Mouse (Mus musculus) myocyte (in vitro differentiated cells): ENCODE results near the gene Lrrc61. TPM values are rescaled to one million over a fixed set of nuclear protein-coding genes. Genes with fewer than 3 reads are reported as not detected.

ENCODE experiments used
- H3K27me3 ChIP-seq: one replicate; pipeline ENCODE4 v1.6.1; 2011; ENCODE audit not compliant: control insufficient read depth, insufficient read depth, insufficient read length
- H3K36me3 ChIP-seq: one replicate; pipeline ENCODE4 v1.6.1; 2011; ENCODE audit not compliant: control insufficient read depth, insufficient read depth
- H3K4me2 ChIP-seq: one replicate; pipeline ENCODE4 v1.6.1; 2011; ENCODE audit warnings: low read depth, control low read depth
- H3K4me3 ChIP-seq: one replicate; pipeline ENCODE4 v1.5.1; 2011; ENCODE audit warnings: mild to moderate bottlenecking, control low read depth, moderate library complexity
- H3K79me2 ChIP-seq: one replicate; pipeline ENCODE4 v1.6.1; 2011; ENCODE audit not compliant: control insufficient read depth, insufficient read depth
- H3ac ChIP-seq: one replicate; pipeline ENCODE4 v1.6.1; 2011; ENCODE audit not compliant: control insufficient read depth, insufficient read length
- CEBPB ChIP-seq: IDR thresholded peaks from 2 replicates; pipeline ENCODE4 v1.6.1; 2011; ENCODE audit warnings: mild to moderate bottlenecking, moderate library complexity; ENCODE audit not compliant: poor library complexity, insufficient read depth, severe bottlenecking
- E2F4 ChIP-seq: IDR thresholded peaks from one replicate; pipeline ENCODE4 v1.6.1; 2011; ENCODE audit warnings: mild to moderate bottlenecking, control low read depth, moderate library complexity; ENCODE audit not compliant: insufficient read depth
- MAX ChIP-seq: IDR thresholded peaks from one replicate; pipeline ENCODE4 v1.6.1; 2011; ENCODE audit warnings: low read depth, mild to moderate bottlenecking, control low read depth
- MYOD1 ChIP-seq, 3 experiments: IDR thresholded peaks; one replicate each; pipeline ENCODE4 v1.6.1; 2011; ENCODE audit warnings: control low read depth in 2 of 3, low read depth in 2 of 3, mild to moderate bottlenecking in 2 of 3, moderate library complexity in 1 of 3; ENCODE audit not compliant: insufficient read length in 2 of 3, control insufficient read depth in 1 of 3
- MYOG ChIP-seq, 3 experiments: IDR thresholded peaks; one replicate each; pipeline ENCODE4 v1.6.1; 2011; ENCODE audit warnings: control low read depth in 2 of 3, low read depth in 2 of 3, mild to moderate bottlenecking in 2 of 3; ENCODE audit not compliant: insufficient read length in 2 of 3, control insufficient read depth in 1 of 3, insufficient read depth in 1 of 3
- POLR2A ChIP-seq: IDR thresholded peaks from one replicate; pipeline ENCODE4 v1.6.1; 2011; ENCODE audit warnings: low read depth, mild to moderate bottlenecking, control low read depth, moderate library complexity; ENCODE audit not compliant: insufficient read length
- POLR2AphosphoS2 ChIP-seq: IDR thresholded peaks from one replicate; pipeline ENCODE4 v1.6.1; 2011; ENCODE audit warnings: low read depth, control low read depth; ENCODE audit not compliant: insufficient read length
- REST ChIP-seq: IDR thresholded peaks from one replicate; pipeline ENCODE4 v1.6.1; 2011; ENCODE audit warnings: mild to moderate bottlenecking, control low read depth, moderate library complexity; ENCODE audit not compliant: insufficient read depth, insufficient read length
- SRF ChIP-seq: IDR thresholded peaks from one replicate; pipeline ENCODE4 v1.6.1; 2011; ENCODE audit warnings: low read depth; ENCODE audit not compliant: control insufficient read depth, insufficient read length
- TCF12 ChIP-seq: IDR thresholded peaks from one replicate; pipeline ENCODE4 v1.6.1; 2011; ENCODE audit warnings: mild to moderate bottlenecking, control low read depth; ENCODE audit not compliant: poor library complexity, insufficient read depth, severe bottlenecking
- TCF3 ChIP-seq: IDR thresholded peaks from one replicate; pipeline ENCODE4 v1.6.1; 2011; ENCODE audit warnings: low read depth, control low read depth; ENCODE audit not compliant: insufficient read length
- USF1 ChIP-seq: IDR thresholded peaks from one replicate; pipeline ENCODE4 v1.6.1; 2011; ENCODE audit warnings: low read depth, mild to moderate bottlenecking, control low read depth, moderate library complexity
- polyA plus RNA-seq: library from polyadenylated mRNA; unstranded; fragments of >200 nt; fragmentation: generic; extraction: Trizol; gene quantifications from one replicate; pipeline ENCODE4 v1.2.1, GENCODE M21; 2012; ENCODE audit warnings: missing spikeins

The Lrrc61 gene
- polyA plus RNA-seq, 1 experiment, result 10.0 TPM

DNA sequence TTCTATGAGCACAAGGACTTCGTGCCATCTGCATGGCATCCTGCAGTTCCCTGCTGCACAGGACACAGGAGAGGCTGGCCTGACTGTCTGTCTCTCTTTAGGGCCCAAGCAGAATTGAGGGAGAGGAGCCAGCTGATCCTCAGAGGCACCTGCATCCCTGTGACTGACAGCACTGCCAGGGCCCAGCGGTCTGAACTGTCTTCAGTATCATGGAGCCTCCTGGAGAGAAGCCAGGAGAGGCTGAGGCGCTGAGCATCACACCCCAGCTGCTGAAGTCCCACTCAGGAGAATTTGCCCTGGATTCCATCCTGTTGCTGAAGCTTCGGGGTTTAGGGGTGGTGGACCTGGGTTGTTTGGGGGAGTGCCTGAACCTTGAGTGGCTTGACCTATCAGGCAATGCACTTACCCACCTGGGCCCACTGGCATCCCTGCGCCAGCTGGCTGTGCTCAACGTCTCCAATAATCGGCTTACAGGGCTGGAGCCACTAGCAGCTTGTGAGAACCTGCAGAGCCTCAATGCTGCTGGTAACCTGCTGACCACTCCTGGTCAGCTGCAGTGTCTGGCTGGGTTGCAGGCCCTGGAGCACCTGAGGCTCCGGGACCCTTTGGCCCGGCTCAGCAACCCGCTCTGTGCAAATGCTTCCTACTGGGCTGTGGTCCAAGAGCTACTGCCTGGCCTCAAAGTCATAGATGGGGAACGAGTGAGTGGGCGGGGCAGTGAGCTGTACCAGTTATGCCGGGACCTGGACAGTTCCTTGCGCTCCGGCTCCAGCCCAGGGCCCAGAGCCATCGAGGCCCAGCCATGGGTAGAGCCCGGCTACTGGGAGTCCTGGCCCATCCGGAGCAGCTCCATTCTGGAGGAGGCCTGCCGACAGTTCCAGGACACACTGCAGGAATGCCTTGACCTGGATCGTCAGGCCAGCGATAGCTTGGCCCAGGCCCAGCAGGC lies 13.7 kb downstream of the Lrrc61 start:
- Histone ChIP-seq H3K36me3 (no peaks in the 10 kb centered on the region), H3K79me2 (no peaks in the 10 kb centered on the region), H3ac (no peak overlapping the region), H3K27me3 (no peaks in the 10 kb centered on the region), H3K4me2 (no peak overlapping the region), H3K4me3 (no peak overlapping the region)
- TF ChIP-seq MYOG (IDR thresholded peaks at IDR 0.05; ENCODE audit: control insufficient read depth in 1 of 3, insufficient read depth in 1 of 3, insufficient read length in 2 of 3, low read depth in 2 of 3) (no peak), REST (no peak), MYOD1 (IDR thresholded peaks at IDR 0.05; ENCODE audit: control insufficient read depth in 1 of 3, insufficient read length in 2 of 3, low read depth in 2 of 3) (no peak), CEBPB (no peak), TCF12 (no peak), E2F4 (no peak), SRF (no peak)

DNA sequence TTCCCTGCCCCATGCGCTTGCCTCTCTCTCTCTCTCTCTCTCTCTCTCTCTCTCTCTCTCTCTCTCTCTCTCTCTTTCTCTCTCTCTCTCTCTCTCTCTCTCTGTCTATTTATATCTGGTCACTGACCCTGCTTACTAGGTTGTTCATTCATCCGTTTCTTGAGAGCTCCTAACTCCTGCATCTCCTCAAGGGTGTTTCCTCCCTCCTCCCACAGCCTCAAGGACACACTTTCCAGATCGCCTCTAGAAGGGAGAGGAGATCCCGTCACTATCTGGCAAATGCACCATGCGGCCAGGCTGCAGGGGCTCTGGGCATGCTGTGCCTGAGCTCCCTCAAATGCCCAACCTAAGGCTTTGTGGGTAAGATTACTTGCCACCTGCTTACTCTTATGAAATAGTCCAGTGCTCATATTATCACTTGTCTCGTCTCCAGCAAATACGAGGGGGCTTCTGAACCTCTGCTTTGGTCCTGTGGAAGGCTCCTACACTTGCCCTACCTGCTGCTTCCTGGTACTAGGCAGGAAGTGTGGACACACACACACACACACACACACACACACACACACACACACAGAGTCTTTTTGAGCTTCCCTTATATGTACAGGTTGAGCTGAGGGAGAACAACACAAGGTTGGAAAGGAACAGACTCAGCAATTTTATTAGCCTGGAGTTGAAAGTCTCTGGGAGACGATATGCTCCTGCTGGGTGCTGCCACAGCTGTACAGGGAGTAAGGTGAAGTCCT lies 14.6 kb downstream of the Lrrc61 start:
- Histone ChIP-seq H3ac (no peak overlapping the region), H3K27me3 (no peaks in the 10 kb centered on the region), H3K4me3 (no peak overlapping the region), H3K36me3 (no peaks in the 10 kb centered on the region), H3K79me2 (no peaks in the 10 kb centered on the region), H3K4me2 (no peak overlapping the region)
- no peak for TF ChIP-seq MAX
- TF ChIP-seq TCF12, result no peak
- TF ChIP-seq SRF, result no peak

GRCm38 (mm10) chr6:48572014-48572413 lies 17.4 kb downstream of the Lrrc61 start:
- H3K4me2 ChIP-seq, result no peak overlapping the region
- no peak overlapping the region for H3ac ChIP-seq
- H3K36me3 ChIP-seq, result no peaks in the 10 kb centered on the region
- H3K27me3 ChIP-seq, result no peaks in the 10 kb centered on the region
- H3K4me3 ChIP-seq, result no peak overlapping the region
- TF ChIP-seq CEBPB, result no peak
- TF ChIP-seq MYOD1 (IDR thresholded peaks at IDR 0.05; ENCODE audit: control insufficient read depth in 1 of 3, insufficient read length in 2 of 3, low read depth in 2 of 3), result no peak
- no peak for TF ChIP-seq POLR2A
- TF ChIP-seq MYOG (IDR thresholded peaks at IDR 0.05; ENCODE audit: control insufficient read depth in 1 of 3, insufficient read depth in 1 of 3, insufficient read length in 2 of 3, low read depth in 2 of 3), result no peak
- no peak for TF ChIP-seq REST
- no peak for TF ChIP-seq E2F4
- no peak for TF ChIP-seq MAX
- TF ChIP-seq TCF3, result no peak
- no peak for TF ChIP-seq USF1
- no peak for TF ChIP-seq POLR2AphosphoS2
- TF ChIP-seq TCF12, result no peak
- no peak for TF ChIP-seq SRF
- H3K79me2 ChIP-seq, result no peaks in the 10 kb centered on the region

- Histone ChIP-seq H3K36me3 (no peaks in the 10 kb centered on the region), H3K4me3 (no peak within 1 kb of the TSS), H3K4me2 (no peak within 1 kb of the TSS), H3K79me2 (no peaks in the 10 kb centered on the region), H3K27me3 (no peaks in the 10 kb centered on the region), H3ac (no peak within 1 kb of the TSS)
- TF ChIP-seq TCF3 (no peak), MYOG (IDR thresholded peaks at IDR 0.05; ENCODE audit: control insufficient read depth in 1 of 3, insufficient read depth in 1 of 3, insufficient read length in 2 of 3, low read depth in 2 of 3) (no peak), POLR2A (no peak), E2F4 (no peak), MAX (no peak), USF1 (no peak), POLR2AphosphoS2 (no peak), TCF12 (no peak), MYOD1 (IDR thresholded peaks at IDR 0.05; ENCODE audit: control insufficient read depth in 1 of 3, insufficient read length in 2 of 3, low read depth in 2 of 3) (no peak), CEBPB (no peak)
These were observed 18.0 kb downstream of the Lrrc61 start, which contains the start of gene Rarres2 for GRCm38 (mm10) chr6:48572572-48573061. Gene Rarres2 (minus strand): TSS chr6:48572789.
